Mouse (Mus musculus) hindbrain, embryonic 16.5 days (tissue): ENCODE results near the gene H60b. TPM values are rescaled to one million over a fixed set of nuclear protein-coding genes. Genes with fewer than 3 reads are reported as not detected.
A peak's percentile ranks its signal among the peaks of the same experiment; 100 is the strongest.
"Not testable (repeated sequence)": the region's sequence is repeated elsewhere in the genome, so short reads cannot be mapped to it uniquely, and the experiment has no call there.

ENCODE experiments used
- ATAC-seq: fragments of 200-750 bp; cut with Nextera tagmentation; 2 replicates; pipeline ENCODE4 v1.8.0; 2017; ENCODE audit warnings: moderate TSS enrichment, moderate library complexity
- H3K27ac ChIP-seq: fragments of 300-500 bp; sonication (generic); 2 replicates; pipeline ENCODE4 v1.5.1; 2014; ENCODE audit warnings: low read depth, mild to moderate bottlenecking, control low read depth, low read length, moderate library complexity
- H3K27me3 ChIP-seq: fragments of 300-500 bp; sonication (generic); replicated peaks from 2 replicates; pipeline ENCODE4 v1.6.1; 2014; ENCODE audit warnings: low read length; ENCODE audit not compliant: control insufficient read depth, insufficient read depth
- H3K36me3 ChIP-seq: fragments of 300-500 bp; sonication (generic); 2 replicates; pipeline ENCODE4 v1.6.1; 2014; ENCODE audit warnings: mild to moderate bottlenecking, low read length, moderate library complexity, mixed read lengths; ENCODE audit not compliant: control insufficient read depth, insufficient read depth
- H3K4me1 ChIP-seq: fragments of 300-500 bp; sonication (generic); 2 replicates; pipeline ENCODE4 v1.6.1; 2014; ENCODE audit warnings: low read depth, low read length; ENCODE audit not compliant: control insufficient read depth, insufficient read depth
- H3K4me2 ChIP-seq: fragments of 300-500 bp; sonication (generic); 2 replicates; pipeline ENCODE4 v1.6.1; 2014; ENCODE audit warnings: mild to moderate bottlenecking, low read length, control low read depth, moderate library complexity
- H3K4me3 ChIP-seq: fragments of 300-500 bp; sonication (generic); 2 replicates; pipeline ENCODE4 v1.5.1; 2014; ENCODE audit warnings: mild to moderate bottlenecking, low read length, control low read depth, moderate library complexity
- H3K9ac ChIP-seq: fragments of 300-500 bp; sonication (generic); 2 replicates; pipeline ENCODE4 v1.6.1; 2014; ENCODE audit warnings: low read depth, mild to moderate bottlenecking, control low read depth, low read length, moderate library complexity
- H3K9me3 ChIP-seq: fragments of 300-500 bp; sonication (generic); 2 replicates; pipeline ENCODE4 v1.6.1; 2014; ENCODE audit warnings: mild to moderate bottlenecking, low read length, moderate library complexity; ENCODE audit not compliant: control insufficient read depth
- WGBS: fragments of 180-500 bp; shearing (Covaris S2); extraction: QIAGEN DNeasy Blood & Tissue Kit; methylation state at CpG from one replicate; pipeline ENCODE4 v1.1.7; 2014; 5-methylcytosine and 5-hydroxymethylcytosine counted together
- polyA plus RNA-seq: library from polyadenylated mRNA; unstranded; fragments of >200 nt; fragmentation: Nextera tagmentation; extraction: Ambion mirVana; gene quantifications from 2 replicates; pipeline ENCODE4 v1.2.1, GENCODE M21; 2015

The H60b gene
- polyA plus RNA-seq, 1 experiment from 2014 or later = 0.24 TPM

- 9% methylated on average over 6 of the region's 8 CpGs for WGBS
- peak; percentile 31; the same call in 1 of the 2 replicates for ATAC-seq
These were observed 112.7 kb downstream of the H60b start for GRCm38 (mm10) chr10:22270879-22271786.

GRCm38 (mm10) chr10:22272914-22273683 is 114.7 kb downstream of the H60b start:
- not testable (repeated sequence) for H3K36me3 ChIP-seq, H3K27ac ChIP-seq, H3K9me3 ChIP-seq, H3K27me3 ChIP-seq
- Histone ChIP-seq H3K9ac (peak overlapping the region; percentile 57), H3K4me2 (peak overlapping the region; percentile 94), H3K4me3 (peak overlapping the region; percentile 54), H3K4me1 (peaks cover 12% of the 10 kb centered on the region)
- peak; percentile 73 for ATAC-seq
- under 1% methylated on average over 36 of the region's 37 CpGs for WGBS

More at GRCm38 (mm10) chr10:22270879-22271786, 112.7 kb downstream of the H60b start:
- H3K4me1 ChIP-seq = peaks cover 12% of the 10 kb centered on the region
- H3K4me2 ChIP-seq, H3K9me3 ChIP-seq, H3K9ac ChIP-seq, H3K4me3 ChIP-seq, H3K27ac ChIP-seq, H3K27me3 ChIP-seq, H3K36me3 ChIP-seq: not testable (repeated sequence)

- Histone ChIP-seq H3K27me3 (peaks cover 7% of the 10 kb centered on the region; the same call in 1 of the 2 replicates), H3K4me1 (peaks cover 12% of the 10 kb centered on the region), H3K4me2 (peak overlapping the region; percentile 94), H3K9me3 (no peaks in the 10 kb centered on the region), H3K9ac (peak overlapping the region; percentile 41), H3K27ac (no peak overlapping the region), H3K36me3 (no peaks in the 10 kb centered on the region), H3K4me3 (peak overlapping the region; percentile 54)
- ATAC-seq = peak; percentile 51
- WGBS = under 1% methylated on average over 41 of the region's 41 CpGs
These were observed 115.4 kb downstream of the H60b start for GRCm38 (mm10) chr10:22273684-22274305.

- peaks cover 7% of the 10 kb centered on the region; the same call in 1 of the 2 replicates for H3K27me3 ChIP-seq
- H3K9me3 ChIP-seq = no peaks in the 10 kb centered on the region
- ATAC-seq = peak; percentile 16; the same call in 1 of the 2 replicates
- no peak overlapping the region for H3K27ac ChIP-seq
- WGBS = 9% methylated on average over 18 of the region's 19 CpGs
- H3K9ac ChIP-seq = no peak overlapping the region
- H3K4me2 ChIP-seq = peak overlapping the region; percentile 94
- peak overlapping the region; percentile 54 for H3K4me3 ChIP-seq
- no peaks in the 10 kb centered on the region for H3K36me3 ChIP-seq
- H3K4me1 ChIP-seq = peaks cover 12% of the 10 kb centered on the region
These were observed 116.2 kb downstream of the H60b start for GRCm38 (mm10) chr10:22274445-22275057.

GRCm38 (mm10) chr10:22278468-22278867 is 120.1 kb downstream of the H60b start:
- not testable (repeated sequence) for H3K4me1 ChIP-seq, H3K9ac ChIP-seq, H3K36me3 ChIP-seq, H3K4me3 ChIP-seq, H3K27ac ChIP-seq, H3K4me2 ChIP-seq, ATAC-seq, H3K9me3 ChIP-seq, H3K27me3 ChIP-seq
- WGBS = 95% methylated on average over 2 of the region's 2 CpGs

GRCm38 (mm10) chr10:22282816-22283215 is 124.4 kb downstream of the H60b start:
- whole genome bisulfite sequencing = 57% methylated on average over 6 of the region's 6 CpGs
- no peaks in the 10 kb centered on the region for H3K9me3 ChIP-seq
- no peak overlapping the region for H3K27ac ChIP-seq
- H3K9ac ChIP-seq = no peak overlapping the region
- ATAC-seq = no peak
- no peaks in the 10 kb centered on the region for H3K4me1 ChIP-seq
- H3K27me3 ChIP-seq = no peaks in the 10 kb centered on the region
- no peaks in the 10 kb centered on the region for H3K36me3 ChIP-seq
- no peak overlapping the region for H3K4me3 ChIP-seq
- no peak overlapping the region for H3K4me2 ChIP-seq

- Histone ChIP-seq H3K4me2 (no peak overlapping the region), H3K27ac (no peak overlapping the region), H3K4me1 (no peaks in the 10 kb centered on the region), H3K9ac (no peak overlapping the region), H3K36me3 (no peaks in the 10 kb centered on the region), H3K9me3 (no peaks in the 10 kb centered on the region), H3K27me3 (no peaks in the 10 kb centered on the region), H3K4me3 (no peak overlapping the region)
- no peak for ATAC-seq
- 44% methylated on average over 1 of the region's 1 CpGs for WGBS
These were observed 137.3 kb downstream of the H60b start for GRCm38 (mm10) chr10:22295676-22296075.

- H3K36me3 ChIP-seq = no peaks in the 10 kb centered on the region
- no peaks in the 10 kb centered on the region for H3K4me1 ChIP-seq
- H3K27ac ChIP-seq = no peak overlapping the region
- H3K9me3 ChIP-seq = no peaks in the 10 kb centered on the region
- no peak overlapping the region for H3K9ac ChIP-seq
- H3K4me3 ChIP-seq = no peak overlapping the region
- ATAC-seq = no peak
- no peaks in the 10 kb centered on the region for H3K27me3 ChIP-seq
- 86% methylated on average over 5 of the region's 5 CpGs for WGBS
- H3K4me2 ChIP-seq = no peak overlapping the region
These were observed 138.8 kb downstream of the H60b start for GRCm38 (mm10) chr10:22297033-22297762.
